Mouse (Mus musculus) midbrain, embryonic 13.5 days (tissue): ENCODE measurements around the gene S1pr5. TPM values are rescaled to one million over a fixed set of nuclear protein-coding genes. Genes with fewer than 3 reads are reported as not detected.

Source experiments
- ATAC-seq: fragments of 200-750 bp; cut with Nextera tagmentation; 2 replicates; pipeline ENCODE4 v1.8.0; 2017; ENCODE audit warnings: mild to moderate bottlenecking, moderate TSS enrichment, moderate library complexity
- H3K27ac ChIP-seq: fragments of 300-500 bp; sonication (generic); 2 replicates; pipeline ENCODE4 v1.5.1; 2015; ENCODE audit warnings: inconsistent platforms, mild to moderate bottlenecking, moderate library complexity
- H3K27me3 ChIP-seq: fragments of 300-500 bp; sonication (generic); 2 replicates; pipeline ENCODE4 v1.6.1; 2015; ENCODE audit warnings: mild to moderate bottlenecking, inconsistent platforms
- H3K36me3 ChIP-seq: fragments of 300-500 bp; sonication (generic); 2 replicates; pipeline ENCODE4 v1.6.1; 2015; ENCODE audit warnings: mild to moderate bottlenecking, inconsistent platforms
- H3K4me1 ChIP-seq: fragments of 300-500 bp; sonication (generic); replicated peaks from 2 replicates; pipeline ENCODE4 v1.6.1; 2015; ENCODE audit warnings: inconsistent platforms
- H3K4me2 ChIP-seq: fragments of 300-500 bp; sonication (generic); replicated peaks from 2 replicates; pipeline ENCODE4 v1.6.1; 2015; ENCODE audit warnings: moderate library complexity, mild to moderate bottlenecking, inconsistent platforms
- H3K4me3 ChIP-seq: fragments of 300-500 bp; sonication (generic); replicated peaks from 2 replicates; pipeline ENCODE4 v1.5.1; 2015; ENCODE audit warnings: mild to moderate bottlenecking, inconsistent platforms
- H3K9ac ChIP-seq: fragments of 300-500 bp; sonication (generic); replicated peaks from 2 replicates; pipeline ENCODE4 v1.6.1; 2015; ENCODE audit warnings: mild to moderate bottlenecking, inconsistent platforms
- H3K9me3 ChIP-seq: fragments of 300-500 bp; sonication (generic); 2 replicates; pipeline ENCODE4 v1.6.1; 2016; ENCODE audit warnings: mild to moderate bottlenecking, inconsistent platforms
- WGBS: fragments of 180-500 bp; shearing (Covaris S2); methylation state at CpG from one replicate; pipeline ENCODE4 v1.1.7; 2015; 5-methylcytosine and 5-hydroxymethylcytosine counted together
- polyA plus RNA-seq: library from polyadenylated mRNA; unstranded; fragments of >200 nt; fragmentation: Nextera tagmentation; extraction: Ambion mirVana; gene quantifications from 2 replicates; pipeline ENCODE4 v1.2.1, GENCODE M21; 2015

Gene S1pr5
- polyA plus RNA-seq, 1 experiment from 2014 or later: 1.6 TPM

DNA sequence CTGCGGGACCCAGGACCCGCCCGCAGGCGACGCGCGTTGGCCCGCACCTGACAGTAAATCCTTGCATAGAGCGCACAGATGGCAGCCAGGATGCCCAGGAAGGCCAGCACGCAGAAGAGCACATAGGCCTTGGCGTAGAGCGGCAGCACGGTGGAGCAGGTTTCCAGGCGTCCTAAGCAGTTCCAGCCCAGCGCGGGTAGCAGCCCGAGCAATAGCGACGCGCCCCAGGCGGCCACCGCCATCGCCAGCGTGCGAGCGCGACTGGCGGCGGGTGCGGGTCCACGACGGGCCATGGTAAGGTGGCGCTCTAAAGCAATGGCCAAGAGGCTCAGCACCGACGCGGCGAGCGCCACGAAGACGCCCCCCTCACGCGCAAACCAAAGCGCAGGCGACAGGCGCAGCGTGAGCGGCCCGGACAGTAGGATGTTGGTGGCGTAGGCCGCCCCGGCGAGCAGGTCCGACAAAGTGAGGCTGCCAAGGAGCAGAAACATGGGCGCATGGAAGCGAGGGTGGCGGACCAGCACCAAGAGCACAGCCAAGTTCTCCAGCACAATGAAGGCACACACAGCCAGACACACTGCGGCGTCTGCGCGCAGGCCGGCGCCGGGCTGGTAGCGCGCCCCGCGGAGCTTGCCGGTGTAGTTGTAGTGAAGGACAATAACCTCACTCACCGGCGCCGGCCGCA is 3.7 kb downstream of the S1pr5 start:
- WGBS: under 1% methylated on average over 72 of the region's 72 CpGs

DNA sequence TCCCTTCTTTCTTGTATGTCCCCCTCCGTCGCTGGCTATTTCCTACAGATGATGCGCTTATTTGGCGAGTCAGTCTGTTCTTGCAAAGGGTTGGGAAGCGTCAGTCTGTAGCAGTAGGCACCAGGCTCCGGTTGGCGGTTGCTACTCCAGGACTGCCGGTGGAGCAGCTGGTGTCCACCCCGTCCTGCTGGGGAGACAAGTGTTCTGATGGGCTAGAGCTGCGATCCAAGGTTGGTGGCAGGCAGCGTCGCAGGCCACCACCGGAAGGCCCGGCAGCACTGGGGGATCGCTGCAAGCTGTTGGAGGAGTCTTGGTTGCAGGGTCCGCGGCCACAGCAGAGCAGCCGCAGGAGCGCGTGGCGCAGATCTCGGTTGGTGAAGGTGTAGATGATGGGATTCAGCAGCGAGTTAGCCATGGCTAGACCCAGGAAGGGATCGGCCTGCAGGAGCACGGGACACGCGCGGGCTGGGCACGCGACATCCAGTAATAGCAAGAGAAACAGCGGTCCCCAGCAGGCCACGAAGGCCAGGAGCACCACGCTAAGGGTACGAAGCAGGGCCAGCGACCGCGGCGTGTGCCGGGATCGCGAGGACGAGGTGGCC is 4.3 kb downstream of the S1pr5 start:
- peak overlapping the region; percentile 56 for H3K9ac ChIP-seq
- 4% methylated on average over 42 of the region's 42 CpGs for WGBS
- peak overlapping the region; percentile 45 for H3K4me3 ChIP-seq
- no peaks in the 10 kb centered on the region for H3K9me3 ChIP-seq
- H3K4me1 ChIP-seq: peaks cover 23% of the 10 kb centered on the region
- peak; percentile 16 for ATAC-seq
- H3K27ac ChIP-seq: no peak overlapping the region; the same call in 1 of the 2 replicates
- H3K27me3 ChIP-seq: peaks cover 82% of the 10 kb centered on the region
- peak overlapping the region; percentile 65 for H3K4me2 ChIP-seq
- H3K36me3 ChIP-seq: no peaks in the 10 kb centered on the region

More for the DNA sequence above, 3.7 kb downstream of the S1pr5 start:
- peaks cover 88% of the 10 kb centered on the region for H3K27me3 ChIP-seq
- no peaks in the 10 kb centered on the region for H3K9me3 ChIP-seq
- H3K36me3 ChIP-seq: no peaks in the 10 kb centered on the region
- peak overlapping the region; percentile 7 for H3K27ac ChIP-seq
- peaks cover 23% of the 10 kb centered on the region for H3K4me1 ChIP-seq
- H3K4me2 ChIP-seq: peak overlapping the region; percentile 65
- peak overlapping the region; percentile 56 for H3K9ac ChIP-seq
- peak; percentile 65 for ATAC-seq
- H3K4me3 ChIP-seq: peak overlapping the region; percentile 45

- peaks cover 57% of the 10 kb centered on the region for H3K27me3 ChIP-seq
- H3K9ac ChIP-seq: no peak overlapping the region
- WGBS: 4% methylated on average over 11 of the region's 11 CpGs
- H3K9me3 ChIP-seq: no peaks in the 10 kb centered on the region
- H3K36me3 ChIP-seq: no peaks in the 10 kb centered on the region
- H3K4me1 ChIP-seq: peaks cover 34% of the 10 kb centered on the region
- no peak for ATAC-seq
- H3K4me2 ChIP-seq: no peak overlapping the region
- no peak overlapping the region for H3K27ac ChIP-seq
- no peak overlapping the region for H3K4me3 ChIP-seq
Observed at GRCm38 (mm10) chr9:21241343-21241742, 6.9 kb downstream of the S1pr5 start.

- peak overlapping the region; percentile 91 for H3K4me3 ChIP-seq
- no peak for ATAC-seq
- peaks cover 35% of the 10 kb centered on the region for H3K4me1 ChIP-seq
- WGBS: 41% methylated on average over 4 of the region's 4 CpGs
- H3K27me3 ChIP-seq: peaks cover 38% of the 10 kb centered on the region
- H3K27ac ChIP-seq: peak overlapping the region; percentile 89; the same call in 1 of the 2 replicates
- peak overlapping the region; percentile 97; the same call in 1 of the 2 replicates for H3K9ac ChIP-seq
- H3K4me2 ChIP-seq: peak overlapping the region; percentile 81
- no peaks in the 10 kb centered on the region for H3K9me3 ChIP-seq
- peaks cover 10% of the 10 kb centered on the region for H3K36me3 ChIP-seq
Observed at GRCm38 (mm10) chr9:21239465-21239848, 8.8 kb downstream of the S1pr5 start.

DNA sequence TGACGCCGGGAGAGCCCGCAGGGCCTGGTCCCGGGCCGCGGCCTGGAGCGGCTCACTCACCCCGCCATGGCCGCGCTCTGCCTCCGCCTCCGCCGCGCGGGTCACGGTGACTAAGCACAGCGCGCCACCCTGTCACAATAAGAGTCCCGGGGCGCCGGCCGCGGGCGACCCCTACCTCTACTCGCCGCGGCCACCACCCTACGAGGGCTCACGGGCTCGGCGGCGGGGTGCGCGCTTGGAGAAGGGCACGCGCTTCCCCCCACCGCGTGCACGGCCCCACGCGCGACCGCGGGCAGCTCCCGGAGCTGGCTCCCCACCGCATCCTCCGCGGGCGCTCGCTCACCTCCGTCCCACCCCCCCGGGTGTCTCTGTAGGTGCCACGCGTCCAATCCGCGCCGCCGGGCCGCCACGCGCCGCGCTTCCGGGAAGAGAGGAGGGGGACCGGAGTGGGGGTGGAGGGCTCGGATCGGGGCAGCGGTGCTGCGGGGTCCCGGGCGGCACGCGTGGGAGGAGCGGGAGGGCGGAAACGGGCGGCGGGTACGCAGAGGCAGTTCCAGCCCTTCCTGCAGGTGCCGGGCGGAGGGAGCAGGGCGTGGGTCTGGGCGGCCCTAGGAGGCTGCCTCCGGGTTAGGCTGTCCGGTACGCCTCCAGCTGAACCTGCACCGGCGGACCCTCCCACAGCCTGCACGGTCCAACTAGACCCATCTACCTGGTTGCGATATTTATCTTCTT is 9.3 kb downstream of the S1pr5 start, which contains the start of gene Keap1:
Keap1 (minus strand) TSS at position 629 of the 732 bp plus-strand sequence.
- no peaks in the 10 kb centered on the region for H3K9me3 ChIP-seq
- H3K4me3 ChIP-seq: peak within 1 kb of the TSS; percentile 91
- peaks cover 33% of the 10 kb centered on the region for H3K27me3 ChIP-seq
- H3K9ac ChIP-seq: peak within 1 kb of the TSS; percentile 97
- H3K4me2 ChIP-seq: peak within 1 kb of the TSS; percentile 81
- peaks cover 13% of the 10 kb centered on the region for H3K36me3 ChIP-seq
- H3K27ac ChIP-seq: peak within 1 kb of the TSS; percentile 89
- under 1% methylated on average over 82 of the region's 90 CpGs for WGBS
- peak; percentile 89 for ATAC-seq
- H3K4me1 ChIP-seq: peaks cover 29% of the 10 kb centered on the region

DNA sequence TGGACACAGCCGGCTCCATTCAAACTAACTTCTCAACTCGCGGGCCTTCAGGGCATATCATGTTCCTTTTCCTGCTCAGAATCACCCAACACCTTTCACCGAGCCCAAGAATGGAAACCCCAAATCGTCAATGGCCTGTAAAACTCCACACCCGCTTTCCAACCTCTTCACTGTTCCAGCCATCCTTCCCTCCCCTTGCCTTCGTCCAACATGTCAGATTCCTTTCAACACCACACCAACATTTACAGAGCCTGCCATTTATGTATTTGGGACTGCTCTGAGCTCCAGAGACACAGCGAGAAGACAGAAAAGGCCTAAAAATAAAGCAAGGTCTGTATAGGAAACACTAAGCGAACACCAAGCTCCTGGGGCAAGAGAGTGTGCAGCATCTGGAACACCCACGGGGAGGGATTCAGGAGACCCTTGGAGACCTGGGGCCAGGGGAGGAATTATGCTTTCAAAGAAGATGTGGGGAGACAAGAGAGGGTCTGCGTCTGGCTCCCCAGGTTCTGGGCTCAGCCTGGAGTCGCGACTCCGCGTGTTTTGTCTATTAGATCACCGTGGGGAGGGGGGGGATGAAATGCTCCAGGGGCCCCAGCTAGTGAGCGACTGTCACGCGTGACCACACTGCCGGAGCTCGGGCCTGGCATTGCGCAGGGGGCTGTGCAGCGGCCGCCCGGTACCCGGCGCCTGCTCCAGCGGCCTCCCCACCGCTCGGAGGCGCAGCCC is 10.1 kb downstream of the S1pr5 start:
- peak overlapping the region; percentile 81 for H3K4me2 ChIP-seq
- peak overlapping the region; percentile 97 for H3K9ac ChIP-seq
- no peaks in the 10 kb centered on the region for H3K9me3 ChIP-seq
- peaks cover 27% of the 10 kb centered on the region for H3K4me1 ChIP-seq
- H3K4me3 ChIP-seq: peak overlapping the region; percentile 91
- H3K36me3 ChIP-seq: peaks cover 20% of the 10 kb centered on the region
- H3K27ac ChIP-seq: peak overlapping the region; percentile 89
- 2% methylated on average over 31 of the region's 31 CpGs for WGBS
- H3K27me3 ChIP-seq: peaks cover 25% of the 10 kb centered on the region
- peak; percentile 10; the same call in 1 of the 2 replicates for ATAC-seq

GRCm38 (mm10) chr9:21237368-21238003 is 10.8 kb downstream of the S1pr5 start:
- ATAC-seq: peak; percentile 46
- Histone ChIP-seq H3K9me3 (no peaks in the 10 kb centered on the region), H3K9ac (peak overlapping the region; percentile 97), H3K4me2 (peak overlapping the region; percentile 81), H3K36me3 (peaks cover 26% of the 10 kb centered on the region), H3K27ac (peak overlapping the region; percentile 89), H3K27me3 (peaks cover 18% of the 10 kb centered on the region), H3K4me3 (peak overlapping the region; percentile 91), H3K4me1 (peaks cover 27% of the 10 kb centered on the region)
- WGBS: 19% methylated on average over 19 of the region's 19 CpGs

- peak overlapping the region; percentile 91 for H3K4me3 ChIP-seq
- peak overlapping the region; percentile 81 for H3K4me2 ChIP-seq
- no peak for ATAC-seq
- 85% methylated on average over 25 of the region's 25 CpGs for WGBS
- peaks cover 30% of the 10 kb centered on the region for H3K36me3 ChIP-seq
- 0 out of 2 replicates have a peak overlapping the region, but pooled peaks have one; percentile 89 for H3K27ac ChIP-seq
- no peaks in the 10 kb centered on the region for H3K9me3 ChIP-seq
- peak overlapping the region; percentile 97 for H3K9ac ChIP-seq
- H3K4me1 ChIP-seq: peaks cover 27% of the 10 kb centered on the region
- H3K27me3 ChIP-seq: peaks cover 13% of the 10 kb centered on the region
Observed at GRCm38 (mm10) chr9:21236991-21237367, 11.3 kb downstream of the S1pr5 start.

- Histone ChIP-seq H3K27ac (no peak overlapping the region), H3K4me2 (no peak overlapping the region), H3K27me3 (peaks cover 4% of the 10 kb centered on the region), H3K9me3 (no peaks in the 10 kb centered on the region), H3K4me3 (no peak overlapping the region), H3K9ac (no peak overlapping the region), H3K36me3 (peaks cover 46% of the 10 kb centered on the region), H3K4me1 (peaks cover 27% of the 10 kb centered on the region)
- WGBS: 85% methylated on average over 4 of the region's 4 CpGs
- no peak for ATAC-seq
Observed at GRCm38 (mm10) chr9:21235341-21235740, 12.9 kb downstream of the S1pr5 start.

- H3K4me1 ChIP-seq: peaks cover 27% of the 10 kb centered on the region
- no peak overlapping the region for H3K4me2 ChIP-seq
- no peaks in the 10 kb centered on the region for H3K9me3 ChIP-seq
- no peak overlapping the region for H3K9ac ChIP-seq
- ATAC-seq: no peak
- no peak overlapping the region for H3K4me3 ChIP-seq
- 79% methylated on average over 28 of the region's 28 CpGs for WGBS
- no peaks in the 10 kb centered on the region for H3K27me3 ChIP-seq
- H3K36me3 ChIP-seq: peaks cover 61% of the 10 kb centered on the region
- H3K27ac ChIP-seq: no peak overlapping the region
Observed at GRCm38 (mm10) chr9:21233805-21234204, 14.4 kb downstream of the S1pr5 start.

GRCm38 (mm10) chr9:21233366-21233765 is 14.9 kb downstream of the S1pr5 start:
- Histone ChIP-seq H3K4me1 (peaks cover 27% of the 10 kb centered on the region), H3K4me2 (no peak overlapping the region), H3K9ac (no peak overlapping the region), H3K9me3 (no peaks in the 10 kb centered on the region), H3K36me3 (peaks cover 61% of the 10 kb centered on the region), H3K27me3 (no peaks in the 10 kb centered on the region), H3K4me3 (no peak overlapping the region), H3K27ac (no peak overlapping the region)
- WGBS: 90% methylated on average over 29 of the region's 29 CpGs
- ATAC-seq: no peak
